Mouse (Mus musculus) gastrocnemius, postnatal 36 days (tissue): ENCODE results near the gene Vax1. TPM values are rescaled to one million over a fixed set of nuclear protein-coding genes. Genes with fewer than 3 reads are reported as not detected.

Experiments
- DNase-seq, 2 experiments: peaks; one replicate each; pipeline ENCODE4 v3.0.0; 2022
- intact Hi-C: fragments of 180-260 bp; cut with DNase I; formaldehyde crosslinking; loops from one replicate; pipeline ENCODE4 v1.15.1; 2025
- long read RNA-seq, 2 experiments: library from polyadenylated mRNA; stranded (forward); transcript quantifications; one replicate each; pipeline ENCODE4 v2.0.0; 2021
- total RNA-seq, 2 experiments: library from RNA; stranded (reverse); gene quantifications; 2 replicates each; pipeline ENCODE4 v1.2.3; 2021

Vax1 gene
- not detected for total RNA-seq
- long read RNA-seq, experiment 1, result 0 reads
- long read RNA-seq, experiment 2, result 0 reads

DNA sequence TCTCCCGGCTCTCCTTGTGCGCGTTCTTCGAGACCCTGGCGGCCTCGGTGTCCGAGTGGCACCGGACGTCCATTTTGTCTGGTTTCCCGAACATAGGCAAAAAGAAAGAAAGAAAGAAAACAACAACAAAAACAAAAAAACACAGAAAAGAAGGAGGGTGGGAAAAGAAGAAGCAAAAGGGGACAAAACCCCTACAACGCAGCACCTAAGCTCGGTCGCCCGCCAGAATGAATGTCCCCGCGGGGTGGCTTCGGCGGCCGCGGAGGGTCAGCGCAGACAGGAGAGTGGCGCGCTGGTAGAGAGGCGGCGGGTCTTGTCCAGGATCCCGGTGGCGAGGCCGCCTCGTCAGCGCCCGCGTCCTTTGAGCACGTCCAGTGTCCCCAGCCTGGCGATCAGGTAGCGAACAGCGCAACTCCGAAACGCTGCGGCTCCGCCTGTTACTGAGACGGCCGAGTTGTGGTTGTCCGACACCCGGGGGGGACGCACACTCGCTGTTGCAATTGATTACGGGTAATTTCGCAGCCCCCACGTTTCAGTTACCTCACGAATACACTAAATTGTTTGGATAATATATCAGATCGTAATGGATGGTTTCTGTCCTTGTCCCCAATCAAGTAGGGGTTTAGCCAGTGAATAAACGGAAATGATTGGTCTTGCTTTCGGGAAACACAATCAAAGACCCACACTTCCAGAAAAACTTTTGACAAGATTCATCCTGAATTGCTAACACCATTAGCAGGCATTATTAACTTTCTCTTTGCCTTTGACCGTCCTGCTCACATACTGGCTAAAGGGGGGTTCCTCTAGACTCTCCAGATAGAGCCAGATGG, at the start of gene Vax1:
Gene Vax1 (minus strand): TSS at position 121 of the 830 bp plus-strand sequence.
- intact Hi-C loops, result no loop called here
- DNase-seq, result no peak

DNA sequence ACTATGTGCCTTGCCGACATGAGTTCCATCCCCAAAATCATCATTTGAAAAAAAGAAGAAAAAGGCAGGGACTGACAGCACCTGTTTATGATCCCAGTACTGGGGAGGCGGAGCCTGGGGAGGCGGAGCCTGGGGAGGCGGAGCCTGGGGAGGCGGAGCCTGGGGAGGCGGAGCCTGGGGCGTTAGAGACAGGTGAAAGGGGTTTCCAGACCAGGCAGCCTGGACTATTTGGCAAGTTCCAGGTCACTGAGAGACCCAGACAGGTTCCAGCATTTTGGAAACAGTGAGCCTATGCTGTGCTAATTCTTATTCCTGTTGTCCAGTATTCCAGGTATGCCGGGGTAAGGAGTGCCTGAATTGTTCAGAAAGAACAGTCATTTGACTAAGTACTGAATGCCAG, 49.1 kb upstream of the Vax1 start, which contains the start of gene Kcnk18:
Gene Kcnk18 (plus strand): TSS at position 224 of the 400 bp plus-strand sequence.
- DNase-seq, result no peak
- intact Hi-C loops, result no loop called here

DNA sequence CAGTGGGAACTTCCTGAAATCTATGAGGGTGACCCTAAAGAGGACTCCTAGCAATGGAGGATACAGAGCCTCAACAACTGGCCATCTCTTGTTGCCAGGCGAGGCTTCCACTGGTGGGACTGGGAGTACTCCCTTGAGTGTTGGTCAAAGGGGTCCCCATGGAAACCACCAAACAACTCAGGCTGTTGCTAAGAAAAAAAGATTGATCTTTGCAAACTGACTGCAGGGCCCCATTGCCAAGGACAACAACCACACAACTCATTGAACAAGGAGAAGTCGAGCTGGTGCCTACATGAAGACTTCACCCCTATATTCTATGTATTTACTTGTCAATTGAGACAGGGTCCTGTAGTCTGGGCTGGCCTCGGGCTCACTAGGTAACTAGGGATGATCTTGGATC, 47.0 kb upstream of the Vax1 start:
- DNase-seq, result no peak
- intact Hi-C loops, result no loop called here

DNA sequence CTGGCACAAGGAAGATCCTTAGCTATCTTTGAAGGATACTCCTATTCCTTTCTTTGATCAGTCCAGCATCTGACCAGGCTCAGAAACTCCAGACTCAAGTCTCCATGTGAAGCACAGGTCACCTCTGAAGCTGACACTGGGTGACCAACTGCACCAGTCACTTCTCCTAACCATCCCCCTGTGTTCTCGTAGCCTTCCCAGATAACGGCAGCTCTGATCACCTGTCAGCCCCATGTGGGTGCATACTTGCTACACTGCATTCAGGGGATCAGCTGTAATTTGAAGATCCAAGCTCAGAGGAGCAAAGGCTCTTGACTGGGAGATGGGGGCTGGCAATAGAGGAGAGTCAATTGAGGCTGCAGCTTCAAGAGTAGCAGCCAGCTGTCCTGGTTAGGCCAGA, 39.1 kb upstream of the Vax1 start:
- no peak for DNase-seq
- intact Hi-C loops, result no loop called here

DNA sequence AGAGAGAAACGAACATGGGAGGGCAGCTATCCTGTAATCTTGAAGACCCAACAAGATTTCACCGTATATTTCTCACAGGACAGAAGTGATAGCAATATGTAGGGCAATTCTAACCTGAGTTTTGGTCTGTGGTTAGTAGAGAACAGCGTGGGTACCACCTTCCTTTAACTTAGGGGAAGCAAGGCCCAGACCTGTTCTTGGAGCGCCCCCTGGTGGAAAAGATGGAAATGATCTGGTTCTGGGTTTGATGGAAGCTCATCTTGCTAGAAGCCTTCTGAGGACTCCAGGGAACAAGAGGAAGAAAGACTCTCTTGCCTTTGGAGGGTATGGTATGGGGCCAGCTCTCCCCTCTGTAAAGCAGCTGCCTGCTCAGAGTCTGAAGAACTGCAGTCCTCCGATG, 38.6 kb upstream of the Vax1 start:
- intact Hi-C loops, result no loop called here
- peak in 1 of 2 experiments; percentile 30 for DNase-seq

DNA sequence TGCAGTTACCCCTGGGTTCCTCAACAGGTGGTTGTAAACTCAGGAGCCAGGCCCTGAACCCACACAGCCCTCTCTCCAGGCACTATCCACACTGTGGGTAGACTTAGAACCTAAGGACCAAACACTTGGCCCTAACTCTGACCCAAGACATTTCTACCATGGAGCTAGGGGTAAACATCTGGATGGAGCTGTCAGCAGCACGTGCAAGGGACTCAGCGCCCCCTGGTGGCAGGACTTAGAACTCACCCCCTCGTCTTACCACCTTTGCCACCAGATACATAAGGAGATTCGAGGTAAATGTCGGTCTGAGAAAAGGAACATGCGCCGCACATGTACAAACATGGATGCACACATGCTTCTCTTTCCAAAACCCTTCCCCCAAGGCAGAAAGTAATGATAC, 28.3 kb upstream of the Vax1 start:
- intact Hi-C loops, result loop anchor here (2.0 to 5.0 kb wide), 2 partner anchors 287 to 391 kb away; no protein-coding TSS in a partner anchor
- DNase-seq, result peak; percentile 29 to 32

DNA sequence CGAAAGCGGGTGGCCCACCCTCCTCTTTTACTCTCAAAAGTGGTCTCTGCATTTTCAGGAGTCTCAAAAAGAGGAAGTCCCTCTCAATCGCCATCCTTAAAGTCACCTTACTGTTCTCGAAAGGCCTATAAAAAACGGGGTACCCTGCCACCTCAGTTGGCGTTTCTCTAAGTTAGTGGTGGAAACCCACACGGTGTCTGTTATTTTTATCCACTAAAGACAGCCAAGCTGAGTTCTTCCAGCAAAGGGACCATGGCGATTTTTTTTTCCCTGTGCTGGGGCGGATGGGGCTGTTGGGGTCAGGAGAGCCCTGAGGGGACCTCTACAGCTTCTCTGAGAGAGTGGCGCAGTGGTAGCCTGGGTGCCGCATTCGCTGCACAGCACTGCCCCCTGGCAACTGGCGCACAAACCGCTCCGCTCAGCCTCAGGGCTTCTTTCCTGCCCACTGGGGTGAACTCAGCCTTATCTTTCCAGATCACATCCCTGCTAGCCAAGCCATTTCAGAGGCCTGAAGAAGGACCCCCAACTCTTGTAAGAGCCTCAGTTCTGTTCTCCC, 26.3 kb upstream of the Vax1 start:
- no peak for DNase-seq
- intact Hi-C loops, result loop anchor here (5.0 kb wide), 1 partner anchor 389 kb away; no protein-coding TSS in a partner anchor

DNA sequence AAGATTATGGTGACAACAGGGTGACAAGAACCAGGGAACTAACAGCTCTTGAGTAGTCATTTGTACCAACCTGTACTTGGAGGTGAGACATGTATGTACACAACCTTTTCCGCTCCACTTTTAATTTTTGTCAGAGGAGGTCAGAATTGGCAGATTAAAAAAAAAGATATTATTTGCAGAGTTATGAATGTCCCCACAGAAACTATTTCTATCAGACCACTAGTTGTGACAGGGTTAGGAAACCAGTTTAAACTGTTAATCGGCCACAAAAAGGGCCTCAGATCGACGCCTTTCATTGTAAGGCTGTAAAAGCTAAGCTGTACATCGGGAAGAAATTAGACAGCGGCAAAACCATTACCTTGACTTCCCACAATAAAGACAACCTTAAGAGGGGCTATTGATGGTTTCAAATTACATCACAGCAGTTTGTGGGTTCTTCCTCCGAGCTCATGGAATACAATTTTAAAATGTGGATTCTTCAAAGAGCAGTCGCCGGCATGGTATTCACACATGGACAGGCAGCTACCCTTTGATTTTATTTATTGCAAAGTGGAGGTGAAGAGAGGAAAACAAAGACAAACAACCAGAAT, 25.4 kb upstream of the Vax1 start:
- DNase-seq, result no peak
- intact Hi-C loops, result loop anchor here (5.0 kb wide), 1 partner anchor 388 kb away; no protein-coding TSS in a partner anchor

DNA sequence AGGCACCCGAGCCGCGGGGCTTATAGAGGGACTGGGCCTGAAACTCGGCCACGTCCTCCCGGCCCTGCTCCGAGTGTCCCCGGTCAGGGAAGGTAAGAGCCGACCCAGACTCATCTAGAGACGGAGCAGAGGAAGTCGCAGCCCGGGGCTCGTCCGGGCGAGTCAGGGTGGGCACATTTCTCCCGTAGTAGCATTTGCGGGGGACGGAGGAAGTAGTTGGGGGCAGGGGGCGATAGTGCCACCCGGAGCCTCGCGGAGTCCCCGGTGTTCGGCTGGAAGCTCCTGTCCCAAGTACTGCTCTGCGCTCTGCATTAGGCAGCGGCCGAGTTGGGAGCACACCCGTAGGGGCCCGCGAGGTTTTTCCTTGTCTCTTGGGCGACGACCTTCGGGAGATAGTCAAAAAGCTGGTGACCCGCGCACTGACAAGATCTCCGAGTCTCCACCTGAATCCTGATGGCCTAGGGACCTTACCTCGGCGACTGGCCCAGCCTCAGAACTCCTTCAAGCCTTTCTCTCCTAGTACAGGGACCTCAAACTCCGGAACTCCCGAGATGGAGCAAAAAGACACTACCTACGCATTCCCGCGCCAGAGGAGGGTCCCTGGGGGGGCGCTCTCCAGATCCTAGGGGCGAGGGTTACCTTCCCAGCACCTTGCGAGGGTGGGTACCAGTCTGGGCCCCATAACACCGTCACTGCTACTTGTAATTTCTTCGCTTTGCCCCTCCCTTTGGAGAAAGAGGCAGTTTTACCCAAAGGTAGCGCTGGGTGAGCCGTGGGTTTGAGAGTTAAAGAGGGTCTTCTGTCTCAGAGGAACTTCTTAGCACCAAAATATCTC, 24.3 kb upstream of the Vax1 start:
- intact Hi-C loops, result no loop called here

DNA sequence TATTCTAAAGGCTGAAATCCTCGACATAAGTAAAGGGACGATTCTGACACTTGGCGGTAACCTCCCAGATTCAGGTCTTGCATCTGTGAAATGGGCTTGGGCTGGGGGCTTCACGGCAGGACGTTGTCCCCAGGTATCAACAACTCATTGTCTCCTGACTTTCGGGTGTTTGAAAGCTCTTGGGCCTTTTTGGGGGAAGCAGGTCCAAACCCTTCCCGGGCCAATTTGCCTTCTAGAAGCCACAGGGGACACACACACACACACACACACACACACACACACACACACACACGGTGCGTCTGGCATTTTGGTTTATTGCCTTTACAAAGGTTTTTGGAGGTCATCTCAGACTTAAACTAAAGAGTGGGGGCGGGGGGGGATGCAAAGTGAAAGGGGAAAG, 23.6 kb upstream of the Vax1 start:
- intact Hi-C loops, result no loop called here
- no peak for DNase-seq

More for the DNA sequence above, 24.3 kb upstream of the Vax1 start:
- no peak for DNase-seq

DNA sequence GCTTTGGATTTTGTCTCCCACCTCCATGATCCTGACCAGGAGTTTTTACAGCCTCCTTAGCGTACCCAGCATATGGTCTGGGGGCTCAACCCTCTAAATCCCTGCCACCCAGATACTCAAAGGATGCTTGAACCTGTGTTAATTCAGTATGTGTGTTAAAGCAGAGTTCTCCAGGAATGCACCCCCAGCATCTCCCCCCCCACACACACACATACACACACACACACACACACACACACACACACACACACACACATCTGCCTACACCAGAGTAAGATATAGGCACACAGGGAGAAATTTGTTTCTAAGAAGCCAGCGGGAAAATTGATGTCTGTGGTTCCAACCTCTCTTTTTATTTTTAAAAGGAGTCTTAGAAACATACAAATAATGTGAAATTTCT, 22.6 kb upstream of the Vax1 start:
- intact Hi-C loops, result no loop called here
- no peak for DNase-seq

DNA sequence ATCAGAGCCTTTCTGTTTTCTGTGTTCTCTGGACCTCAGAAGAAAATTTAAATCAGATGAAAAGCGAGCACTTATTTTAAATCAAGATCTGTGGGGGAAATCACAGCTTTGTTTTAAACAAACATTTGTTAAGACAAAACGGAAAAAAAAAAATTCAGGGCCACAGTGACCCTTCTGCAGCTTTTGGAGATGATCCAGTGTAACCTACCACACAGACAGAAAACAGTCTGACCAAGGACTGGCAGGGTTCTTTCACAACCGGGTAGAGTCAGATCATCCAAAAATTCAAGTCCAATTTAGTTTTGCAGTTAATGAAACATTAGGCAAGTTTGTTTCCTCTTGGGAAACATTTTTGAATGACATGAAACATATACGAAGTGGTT, 21.3 kb upstream of the Vax1 start:
- no peak for DNase-seq
- intact Hi-C loops, result no loop called here

DNA sequence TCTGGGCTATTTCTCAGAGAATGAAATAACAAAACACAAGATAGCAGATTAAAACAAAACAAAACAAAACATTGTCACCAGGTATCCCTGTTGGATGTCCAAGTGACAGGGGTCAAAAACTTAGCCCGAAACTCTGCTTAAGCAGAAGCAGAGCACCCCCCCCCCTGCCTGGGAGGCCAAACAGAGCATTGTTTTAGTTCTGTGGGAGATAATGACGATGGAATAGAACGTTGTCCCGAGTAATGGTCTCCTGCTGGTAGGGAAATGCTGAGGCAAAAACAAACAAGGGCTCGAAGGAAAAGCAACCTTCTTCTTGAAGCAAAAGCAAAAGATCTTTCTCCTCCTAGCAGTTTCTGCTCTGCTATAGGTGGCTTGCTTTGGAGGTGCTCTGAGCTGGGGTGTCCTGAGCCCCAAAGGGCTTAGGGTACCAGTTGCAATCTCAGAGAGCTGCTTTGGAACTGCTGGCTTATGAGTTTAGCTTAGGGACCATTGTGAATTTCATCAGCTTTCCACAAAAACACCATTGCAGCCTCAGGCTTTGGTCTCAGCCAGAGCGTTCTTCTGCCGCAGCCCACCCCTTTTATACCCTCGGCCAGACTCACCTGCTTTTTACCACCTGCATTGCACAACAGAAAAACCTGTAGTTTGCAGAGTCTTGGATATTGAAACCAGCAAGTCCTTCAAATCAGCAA, 20.7 kb upstream of the Vax1 start:
- no peak for DNase-seq
- intact Hi-C loops, result no loop called here

DNA sequence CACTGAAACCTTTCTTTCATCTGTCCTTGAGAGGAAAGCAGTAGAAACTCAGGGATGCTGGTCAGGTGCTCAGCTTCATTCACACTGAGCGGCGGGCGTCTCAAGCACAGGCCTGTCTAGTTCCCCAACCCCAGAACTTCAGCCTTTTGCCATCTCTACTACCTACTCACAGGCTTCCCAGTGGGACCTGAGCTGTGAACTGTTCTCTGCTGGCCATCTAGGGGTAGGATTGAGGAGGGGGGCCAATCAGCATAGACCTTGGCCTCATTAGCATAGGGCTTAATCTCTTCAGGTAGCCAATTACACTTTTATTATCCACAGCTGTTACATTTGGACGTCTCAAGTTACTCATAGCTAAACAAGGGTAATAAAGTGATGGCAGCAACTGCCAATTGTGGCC, 19.1 kb upstream of the Vax1 start:
- no peak for DNase-seq
- intact Hi-C loops, result no loop called here

DNA sequence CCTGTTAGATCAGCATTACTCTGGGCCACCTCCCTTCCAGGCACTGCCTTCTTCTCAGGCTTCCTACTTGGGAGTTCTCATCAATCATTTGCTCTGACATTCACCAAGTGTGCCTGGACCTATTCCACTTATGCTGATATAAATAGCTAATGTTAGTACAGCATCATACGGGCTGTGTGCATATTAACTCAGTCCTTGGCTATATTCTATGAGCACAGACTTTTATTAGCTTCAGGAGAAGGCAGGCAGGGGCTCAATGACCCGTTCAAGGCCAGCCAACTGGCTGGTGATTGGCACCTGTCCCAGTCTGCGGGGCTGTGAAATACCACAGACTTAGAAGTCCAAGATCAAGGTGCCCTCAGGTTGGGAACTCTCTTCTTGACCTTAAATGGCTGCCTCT, 14.1 kb upstream of the Vax1 start:
- intact Hi-C loops, result no loop called here
- no peak for DNase-seq

DNA sequence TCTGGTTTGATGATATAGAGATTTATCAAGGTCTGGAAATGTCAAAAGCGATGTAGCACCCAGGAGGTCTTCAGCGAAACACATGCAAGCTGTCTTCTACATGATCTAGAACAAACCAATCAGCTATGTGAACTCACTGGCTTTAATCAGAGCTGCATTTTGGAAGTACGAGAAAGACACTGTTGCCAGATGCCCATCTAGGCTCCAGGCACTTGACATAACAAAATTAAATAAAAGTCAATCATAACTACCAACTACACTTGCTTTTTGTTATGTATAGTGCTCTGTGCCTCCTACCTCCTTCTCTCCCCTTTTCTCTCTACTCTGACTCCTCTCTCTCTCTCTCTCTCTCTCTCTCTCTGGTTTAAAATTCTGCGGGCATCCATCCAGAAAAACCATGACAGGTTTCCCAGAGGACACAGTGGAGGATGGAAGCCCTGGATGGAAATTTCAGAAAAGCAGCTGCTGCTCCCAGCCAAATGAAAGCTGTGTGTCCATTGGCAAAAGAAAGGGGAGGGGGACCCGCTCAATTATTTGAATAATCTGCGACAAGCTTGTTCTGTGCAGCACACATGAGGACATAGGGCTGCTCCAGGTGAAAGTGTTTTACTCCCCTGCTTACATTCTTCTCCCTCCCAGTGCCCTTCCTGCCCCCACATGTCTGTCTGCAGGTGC, 3.6 kb upstream of the Vax1 start:
- intact Hi-C loops, result no loop called here
- DNase-seq, result no peak

DNA sequence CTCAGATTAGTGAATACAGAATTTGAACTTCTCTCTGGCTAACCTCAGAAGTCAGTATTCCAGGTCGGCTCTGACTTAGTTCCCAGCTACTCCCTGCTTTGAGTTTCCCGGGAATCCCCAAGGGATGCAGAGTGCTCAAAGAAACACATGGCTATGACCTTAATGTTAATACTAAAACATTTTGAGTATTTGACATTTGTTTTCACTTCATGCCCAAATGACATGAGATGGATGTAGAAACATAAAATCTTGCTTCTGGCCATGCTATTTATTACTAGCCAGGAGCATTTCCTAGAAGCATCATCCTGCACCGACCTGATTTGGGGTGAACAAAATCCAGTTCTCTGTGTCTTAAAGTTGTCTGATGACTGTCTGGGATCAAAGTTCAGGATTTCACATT, 2.9 kb upstream of the Vax1 start:
- DNase-seq, result no peak
- intact Hi-C loops, result no loop called here

DNA sequence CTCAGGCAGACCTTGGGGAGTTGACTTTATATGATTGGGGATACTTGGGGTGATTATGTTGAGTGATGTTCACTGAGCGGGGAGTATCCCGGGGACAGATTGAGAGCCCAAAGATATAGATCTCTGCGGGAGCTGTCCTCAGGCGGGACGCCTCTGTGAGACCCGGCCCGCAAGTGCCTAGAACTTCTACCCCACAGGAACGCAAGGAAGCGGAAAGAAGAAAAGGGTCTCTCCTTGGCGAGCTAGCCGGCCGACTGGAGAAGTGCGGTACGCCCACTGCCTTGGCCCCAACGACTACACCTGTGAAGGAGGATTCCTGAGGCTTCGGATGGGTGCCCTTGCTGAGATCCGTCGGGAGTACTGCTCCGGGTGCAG, 2.0 kb upstream of the Vax1 start:
- DNase-seq, result no peak
- intact Hi-C loops, result no loop called here

DNA sequence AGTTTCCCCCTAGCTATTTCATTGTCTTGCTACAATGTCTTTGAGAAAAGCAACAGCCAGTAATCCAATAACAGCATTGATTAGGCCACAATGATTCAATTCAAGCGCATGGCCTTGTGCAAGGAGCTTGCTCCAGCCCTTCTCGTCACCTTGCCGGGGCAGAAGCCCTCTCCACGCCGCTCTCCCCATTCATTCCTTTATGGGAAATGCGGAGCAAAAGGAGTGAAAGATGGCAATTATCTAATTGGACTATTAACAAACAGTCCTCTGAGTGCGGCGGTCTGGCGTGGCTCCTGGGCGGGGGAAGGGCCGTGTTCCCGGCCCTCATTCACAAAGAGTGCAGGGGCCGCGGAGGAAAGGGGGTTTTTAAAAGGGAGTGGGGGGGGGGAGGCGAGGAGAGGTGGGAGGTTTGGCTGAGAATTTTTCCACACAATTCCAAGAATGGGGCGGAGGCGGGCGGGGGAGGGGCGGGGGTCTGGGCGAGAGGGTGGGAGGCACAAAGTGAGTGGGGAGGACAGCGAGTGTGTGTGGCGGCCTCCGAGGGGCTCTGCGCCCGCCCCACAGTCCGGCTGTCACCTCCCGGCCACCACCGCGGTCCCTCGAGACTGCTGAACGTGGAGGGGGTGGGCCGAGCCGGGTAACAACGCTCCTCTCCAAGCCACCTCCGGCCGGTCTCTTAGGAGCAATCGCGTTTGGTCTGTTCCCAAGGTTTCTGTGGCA, 1.5 kb upstream of the Vax1 start:
- DNase-seq, result no peak
- intact Hi-C loops, result no loop called here
